Mouse (Mus musculus) right cerebral cortex, postnatal 14 days (tissue): ENCODE data around the gene Myo1d.
A peak's percentile ranks its signal among the peaks of the same experiment; 100 is the strongest.

Source experiments
- DNase-seq: peaks from one replicate; pipeline ENCODE4 v3.0.0; 2022

The Myo1d gene

GRCm38 (mm10) chr11:80498328-80499070 is 281.3 kb downstream of the Myo1d start:
- DNase-seq, result no peak

GRCm38 (mm10) chr11:80497225-80497919 is 282.5 kb downstream of the Myo1d start:
- no peak for DNase-seq

GRCm38 (mm10) chr11:80496640-80497039 is 283.2 kb downstream of the Myo1d start:
- DNase-seq, result no peak

GRCm38 (mm10) chr11:80495972-80496371 is 283.9 kb downstream of the Myo1d start:
- DNase-seq, result no peak

- DNase-seq, result no peak
These were observed 285.0 kb downstream of the Myo1d start for GRCm38 (mm10) chr11:80494852-80495251.

- no peak for DNase-seq
These were observed 286.6 kb downstream of the Myo1d start for GRCm38 (mm10) chr11:80493186-80493585.

GRCm38 (mm10) chr11:80490831-80491230 is 289.0 kb downstream of the Myo1d start:
- DNase-seq, result no peak

GRCm38 (mm10) chr11:80489882-80490196 is 290.0 kb downstream of the Myo1d start:
- no peak for DNase-seq

GRCm38 (mm10) chr11:80489172-80489881 is 290.5 kb downstream of the Myo1d start:
- peak; percentile 65 for DNase-seq

GRCm38 (mm10) chr11:80487904-80488587 is 291.8 kb downstream of the Myo1d start:
- no peak for DNase-seq

GRCm38 (mm10) chr11:80485622-80486206 is 294.1 kb downstream of the Myo1d start:
- DNase-seq, result peak; percentile 45

GRCm38 (mm10) chr11:80485120-80485551 is 294.7 kb downstream of the Myo1d start:
- DNase-seq, result no peak

- DNase-seq, result peak; percentile 81
These were observed 295.5 kb downstream of the Myo1d start for GRCm38 (mm10) chr11:80484191-80484791.

- DNase-seq, result peak; percentile 22
These were observed 296.2 kb downstream of the Myo1d start for GRCm38 (mm10) chr11:80483536-80484067.

- no peak for DNase-seq
These were observed 296.9 kb downstream of the Myo1d start for GRCm38 (mm10) chr11:80482921-80483320.

- DNase-seq, result no peak
These were observed 297.5 kb downstream of the Myo1d start for GRCm38 (mm10) chr11:80482347-80482746.

- no peak for DNase-seq
These were observed 298.3 kb downstream of the Myo1d start for GRCm38 (mm10) chr11:80481409-80482050.

- no peak for DNase-seq
These were observed 299.6 kb downstream of the Myo1d start for GRCm38 (mm10) chr11:80479906-80480866.

- no peak for DNase-seq
These were observed 300.4 kb downstream of the Myo1d start for GRCm38 (mm10) chr11:80479425-80479824.

- no peak for DNase-seq
These were observed 301.0 kb downstream of the Myo1d start for GRCm38 (mm10) chr11:80478694-80479412.
